In genomic region chr9:40557796-40558195, GRCm38 (mm10) we compare ENCODE assay signal across 12 mouse cellular contexts.
"Had no signal": no experiment of that assay in that cellular context is flagged by ENCODE, and none has a peak within 500 bp of the region (broad histone marks: within the 10 kb centered on the region; RNA-seq: fewer than 3 reads in every experiment).

No protein-coding gene starts in this region.

- H3K9me3 ChIP-seq: limb, embryonic 10.5 days; liver, embryonic 15.5 days; midbrain, embryonic 13.5 days had no signal

- H3K4me2 ChIP-seq: liver, embryonic 11.5 days; liver, embryonic 15.5 days; midbrain, embryonic 13.5 days had no signal

- H3K27ac ChIP-seq: layer of hippocampus, adult 2 months; limb, embryonic 10.5 days; liver, embryonic 15.5 days; midbrain, embryonic 13.5 days had no signal

- H3K4me1 ChIP-seq: limb, embryonic 10.5 days; liver, embryonic 15.5 days; midbrain, embryonic 13.5 days had no signal

- H3K27me3 ChIP-seq: liver, embryonic 15.5 days; midbrain, embryonic 13.5 days had no signal

- DNase-seq: kidney, adult 8-10 months; kidney, postnatal 10 days; kidney, postnatal 4 days; lung, adult 2 months; lung, postnatal 36 days; thymus, postnatal 36 days had no signal

- H3K4me3 ChIP-seq: layer of hippocampus, adult 2 months; limb, embryonic 10.5 days; liver, embryonic 15.5 days; midbrain, embryonic 13.5 days had no signal

- H3K9ac ChIP-seq: liver, embryonic 15.5 days; midbrain, embryonic 13.5 days had no signal

- ATAC-seq: lung, postnatal 0 days; midbrain, embryonic 13.5 days had no signal

- H3K36me3 ChIP-seq: limb, embryonic 10.5 days; liver, embryonic 15.5 days; midbrain, embryonic 13.5 days had no signal
